Mouse (Mus musculus) adrenal gland, postnatal 10 days (tissue): Measurements from ENCODE around the gene Prdm11. TPM values are rescaled to one million over a fixed set of nuclear protein-coding genes. Genes with fewer than 3 reads are reported as not detected.

ENCODE experiments used
- DNase-seq: peaks from one replicate; pipeline ENCODE4 v3.0.0; 2021; ENCODE audit warnings: mixed read lengths
- total RNA-seq, 2 experiments: library from RNA; stranded (reverse); gene quantifications; 2 replicates each; pipeline ENCODE4 v1.2.3; 2021

Gene Prdm11
- total RNA-seq, 2 experiments from 2014 or later: 35.7 to 37.1 TPM

GRCm38 (mm10) chr2:92966257-92966656 lies 79.7 kb downstream of the Prdm11 start:
- DNase-seq: no peak

GRCm38 (mm10) chr2:92964345-92964744 lies 81.6 kb downstream of the Prdm11 start:
- DNase-seq: no peak

- no peak for DNase-seq
Observed at GRCm38 (mm10) chr2:92958640-92959039, 87.3 kb downstream of the Prdm11 start.

DNA sequence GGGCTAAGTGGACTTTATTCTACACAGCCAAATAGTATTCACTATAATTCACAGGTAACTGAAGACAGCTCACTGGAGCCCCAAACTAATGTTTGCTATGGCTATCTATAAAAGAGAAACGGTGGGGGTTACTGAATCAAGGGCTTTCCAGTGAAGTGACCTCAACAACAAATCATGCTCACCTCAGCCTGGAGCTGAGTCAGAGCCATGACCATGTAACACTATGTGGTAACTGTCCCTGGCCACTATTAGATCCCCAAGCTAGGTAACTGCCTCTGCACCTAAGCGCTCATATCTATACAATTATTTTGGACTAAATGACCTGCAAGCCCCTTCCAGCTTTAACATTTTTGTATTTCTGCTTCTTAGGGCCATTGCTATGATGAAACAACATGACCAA lies 89.0 kb downstream of the Prdm11 start:
- DNase-seq: no peak

DNA sequence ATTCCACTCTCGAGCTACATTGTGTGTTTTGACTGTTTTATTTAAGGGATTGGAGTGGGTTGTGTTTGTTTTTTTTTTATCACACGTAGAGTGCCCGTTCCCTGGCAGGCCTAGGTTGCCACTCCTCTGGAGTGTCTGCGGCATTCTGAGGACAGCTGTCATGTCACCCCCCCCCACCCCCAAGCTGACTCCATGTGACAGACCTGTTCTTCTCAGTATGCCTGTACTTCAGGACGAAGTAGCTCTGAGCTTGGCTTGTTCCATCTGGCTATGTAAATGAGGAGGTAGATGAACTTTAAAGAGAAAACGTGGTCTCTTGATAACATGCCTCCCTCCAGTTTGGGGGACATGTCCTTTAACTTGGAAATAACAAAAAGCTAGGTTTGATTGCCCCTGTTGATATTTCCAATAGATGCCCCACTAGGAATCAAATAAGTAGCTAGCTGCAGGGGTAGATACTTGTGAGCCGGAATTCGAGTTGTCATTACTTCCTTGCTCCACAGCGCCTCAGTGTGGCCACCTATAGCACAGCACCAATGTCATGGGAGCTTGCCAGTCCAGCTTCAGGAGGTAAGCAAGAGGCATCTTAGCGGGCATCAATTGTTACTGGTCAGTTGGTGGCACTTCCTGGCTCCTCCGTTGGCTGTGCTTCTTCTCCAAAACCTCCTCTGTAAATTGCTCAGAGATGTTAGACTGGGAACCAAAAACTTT lies 91.4 kb downstream of the Prdm11 start:
- DNase-seq: peak; percentile 86

DNA sequence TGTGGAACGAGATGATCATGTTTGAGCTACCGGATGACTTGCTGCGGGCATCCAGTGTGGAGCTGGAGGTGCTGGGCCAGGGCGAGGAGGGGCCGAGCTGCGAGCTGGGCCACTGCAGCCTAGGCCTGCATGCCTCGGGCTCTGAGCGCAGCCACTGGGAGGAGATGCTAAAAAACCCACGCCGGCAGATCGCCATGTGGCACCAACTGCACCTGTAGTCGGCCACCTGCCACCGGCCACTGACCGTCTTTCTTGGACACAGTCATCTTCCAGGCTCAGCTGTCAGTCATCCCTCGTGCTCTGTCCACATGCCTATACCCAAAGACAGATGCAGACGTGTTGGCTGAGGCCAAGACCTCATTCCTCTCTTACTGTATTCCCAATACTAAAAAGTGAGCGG lies 92.5 kb downstream of the Prdm11 start:
- no peak for DNase-seq

- no peak for DNase-seq
Observed at GRCm38 (mm10) chr2:92949518-92949917, 96.4 kb downstream of the Prdm11 start.

DNA sequence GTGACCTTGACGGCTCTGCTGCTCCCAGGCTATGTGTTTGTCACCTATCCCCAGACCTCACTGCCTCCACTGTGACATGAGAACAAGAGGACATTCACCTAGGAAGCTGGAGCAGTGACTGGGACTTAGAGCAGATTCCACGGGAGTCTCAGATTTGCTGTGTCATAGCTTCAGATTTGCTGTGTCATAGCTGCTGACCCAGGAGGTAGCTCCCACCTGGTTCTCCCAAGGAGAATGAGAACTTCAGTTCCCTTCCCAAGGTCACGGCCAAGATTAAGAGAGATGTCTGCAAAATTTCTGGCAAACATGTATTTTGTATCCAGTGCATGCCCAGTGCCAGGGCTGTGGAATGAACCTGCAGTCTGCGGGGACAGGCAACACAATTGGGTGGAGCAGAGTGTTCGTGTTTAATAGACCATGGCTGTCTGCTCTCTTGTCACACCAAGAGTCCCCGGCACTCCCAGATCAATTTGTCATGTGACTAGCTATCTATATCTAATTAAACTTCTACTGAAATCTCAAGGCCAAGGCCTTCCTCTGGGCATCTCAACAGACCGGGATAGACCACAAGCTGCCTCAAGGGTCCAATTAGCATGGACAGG lies 97.2 kb downstream of the Prdm11 start:
- DNase-seq: no peak

DNA sequence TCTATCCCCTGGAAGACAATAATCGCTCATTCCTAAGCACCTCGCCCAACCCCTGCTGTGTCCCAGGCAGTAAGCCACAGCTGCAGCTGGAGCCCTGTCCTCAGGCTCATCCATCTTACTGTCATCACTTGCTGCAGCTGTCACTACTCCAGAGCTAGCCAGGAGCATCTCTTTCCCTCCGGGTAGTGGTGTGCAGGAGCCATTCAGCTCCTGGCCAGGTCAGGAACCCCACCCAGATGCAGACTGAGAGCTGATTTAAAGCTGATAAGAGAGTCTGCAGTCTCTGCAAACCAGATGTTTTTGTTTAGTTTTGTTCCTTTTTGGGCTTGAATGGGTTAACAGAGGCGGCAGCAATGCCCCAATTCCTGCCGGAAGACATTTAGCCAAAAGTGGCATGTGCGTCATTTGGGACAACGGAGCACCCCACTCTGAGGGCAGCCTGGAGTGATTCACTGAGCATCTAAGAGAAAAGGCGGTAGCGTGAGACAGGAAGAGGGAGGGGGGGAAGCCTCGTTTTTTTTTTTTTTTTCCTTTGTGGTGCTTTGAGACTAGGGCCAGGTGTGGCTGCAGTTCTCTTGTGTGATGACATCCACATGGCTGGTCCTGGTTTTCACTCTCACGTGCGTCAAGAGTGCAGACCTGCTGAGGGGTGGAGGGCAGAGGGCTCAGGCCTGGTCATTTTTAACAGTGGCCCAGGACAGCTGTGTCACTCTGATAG lies 97.8 kb downstream of the Prdm11 start:
- peak; percentile 36 for DNase-seq

- no peak for DNase-seq
Observed at GRCm38 (mm10) chr2:92945824-92946598, 100.0 kb downstream of the Prdm11 start.

- no peak for DNase-seq
Observed at GRCm38 (mm10) chr2:92945125-92945746, 100.7 kb downstream of the Prdm11 start.

DNA sequence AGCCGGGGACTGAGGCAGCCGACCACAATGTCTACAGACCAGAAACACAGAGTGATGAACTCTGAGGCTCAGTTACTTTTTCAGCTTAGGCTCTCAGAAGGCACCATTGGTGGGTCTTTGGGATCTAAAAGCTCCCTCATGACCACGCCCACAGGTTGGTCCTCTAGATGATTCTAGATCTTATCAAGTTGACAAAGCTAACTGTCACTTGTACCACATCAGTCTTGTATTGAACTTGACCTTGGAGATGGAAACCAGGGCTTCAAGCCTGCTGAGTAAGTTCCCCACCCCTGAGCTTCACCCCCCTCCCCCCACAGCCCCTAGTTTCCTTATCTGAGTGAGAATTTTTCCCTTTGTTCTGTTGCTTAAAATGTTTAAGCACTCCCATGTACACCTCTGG lies 101.6 kb downstream of the Prdm11 start:
- DNase-seq: no peak

DNA sequence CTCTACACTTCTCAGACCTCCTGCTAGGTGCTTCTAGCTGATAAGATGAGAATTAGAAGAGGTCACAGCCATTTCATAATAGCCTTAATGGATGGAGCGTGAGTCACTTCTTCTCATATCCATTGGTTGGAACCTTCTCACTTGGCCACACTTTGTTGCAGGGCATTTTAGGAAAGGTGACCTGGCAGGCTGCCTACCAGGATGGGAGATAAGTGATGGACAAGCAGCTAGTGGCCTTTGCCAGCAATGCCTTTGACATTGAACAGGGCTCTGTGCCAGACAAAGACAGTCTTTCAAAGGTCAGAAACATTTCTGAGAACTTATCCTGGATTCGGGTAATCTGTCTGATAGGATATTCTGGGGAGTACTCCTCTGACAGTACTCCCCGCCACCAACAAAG lies 102.6 kb downstream of the Prdm11 start:
- peak; percentile 39 for DNase-seq

DNA sequence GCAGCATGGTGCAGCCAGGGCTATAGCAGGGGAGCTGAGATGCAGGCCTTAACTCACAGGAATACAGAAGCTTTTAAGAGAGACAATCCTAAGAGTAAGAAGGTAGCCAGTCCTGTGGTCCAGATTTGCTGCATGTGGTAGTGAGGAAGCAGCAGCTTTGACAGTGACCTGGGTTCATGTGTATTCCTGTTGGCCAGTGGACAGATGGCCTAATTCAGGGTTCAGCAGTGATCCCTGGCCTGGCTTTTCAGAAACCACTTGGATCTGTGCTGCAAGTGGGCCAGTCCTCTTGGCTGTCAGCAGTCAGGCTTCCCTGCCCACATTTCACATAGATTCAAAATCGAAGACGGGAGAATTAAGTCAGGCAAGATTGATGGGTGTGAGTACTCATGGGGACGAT lies 104.5 kb downstream of the Prdm11 start:
- no peak for DNase-seq

GRCm38 (mm10) chr2:92940963-92941362 lies 105.0 kb downstream of the Prdm11 start:
- no peak for DNase-seq

DNA sequence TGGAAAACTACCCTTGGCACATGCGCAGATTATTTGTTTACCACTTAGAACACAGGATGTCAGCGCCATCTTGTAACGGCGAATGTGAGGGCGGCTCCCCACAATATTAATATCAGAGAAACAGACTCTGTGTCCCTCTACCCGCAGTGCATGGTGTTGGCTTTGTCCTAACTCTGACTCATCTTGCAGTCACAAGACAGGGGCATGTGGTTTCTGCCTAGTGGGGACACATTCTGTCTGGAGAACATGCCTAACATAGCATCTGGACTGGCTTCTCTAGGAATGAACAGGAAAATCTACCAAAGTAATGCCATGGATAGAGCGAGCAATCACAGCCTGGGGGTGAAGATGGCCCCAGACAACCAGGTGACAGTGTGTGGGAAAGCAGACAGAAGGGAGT lies 107.1 kb downstream of the Prdm11 start:
- no peak for DNase-seq

- no peak for DNase-seq
Observed at GRCm38 (mm10) chr2:92938063-92938462, 107.9 kb downstream of the Prdm11 start.

DNA sequence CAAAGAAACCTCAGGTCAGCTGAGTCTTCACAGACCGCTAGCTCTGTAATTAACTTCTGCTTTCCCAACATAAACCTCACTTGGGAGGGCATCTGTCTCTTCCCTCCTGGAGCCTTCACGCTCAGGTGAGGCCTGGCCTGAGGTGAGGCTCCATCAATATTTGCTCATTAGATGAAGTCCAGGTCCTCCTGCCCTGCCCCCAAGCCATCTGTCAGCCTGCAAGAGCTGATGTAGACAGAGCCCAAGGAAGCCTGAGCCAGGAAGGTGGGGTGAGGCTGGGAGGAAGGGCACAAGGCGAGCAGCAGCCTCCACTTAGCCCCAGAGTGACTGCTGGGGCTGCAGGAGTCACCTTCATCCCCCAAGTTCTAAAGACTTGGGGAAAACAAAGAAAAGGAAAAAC lies 110.5 kb downstream of the Prdm11 start:
- no peak for DNase-seq

DNA sequence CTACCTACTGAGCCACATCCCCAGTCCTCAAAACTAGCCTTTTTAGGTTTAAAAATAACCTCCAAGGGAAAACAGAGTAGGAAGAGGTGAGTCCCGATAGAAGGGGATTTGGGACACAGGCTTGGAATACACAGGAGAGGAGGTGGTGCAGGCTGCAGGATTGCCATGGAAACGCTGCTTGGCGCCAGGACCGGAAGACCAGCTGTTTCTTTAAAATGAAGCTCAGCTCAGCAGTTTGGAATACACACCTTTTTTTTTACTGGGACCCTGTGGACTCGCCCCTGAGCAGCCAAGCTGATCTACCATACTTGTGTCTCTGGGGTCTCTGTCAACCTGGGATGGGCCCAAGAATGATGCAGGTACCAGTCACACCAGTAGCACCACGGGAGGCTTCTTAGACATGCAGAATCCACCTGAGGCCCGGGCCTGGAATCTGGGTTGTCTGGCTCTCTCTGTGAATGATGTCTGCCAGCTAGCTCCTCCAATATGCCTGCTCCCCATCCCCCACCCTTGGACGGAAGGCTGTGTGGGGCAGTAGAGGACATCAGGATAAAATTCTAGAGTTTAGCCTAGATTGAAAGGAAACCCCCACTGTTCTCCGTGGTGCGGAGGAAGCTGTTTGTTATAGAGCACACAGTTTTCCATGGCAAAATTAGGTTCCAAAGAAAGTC lies 111.5 kb downstream of the Prdm11 start:
- DNase-seq: no peak

GRCm38 (mm10) chr2:92933379-92933778 lies 112.6 kb downstream of the Prdm11 start:
- no peak for DNase-seq

DNA sequence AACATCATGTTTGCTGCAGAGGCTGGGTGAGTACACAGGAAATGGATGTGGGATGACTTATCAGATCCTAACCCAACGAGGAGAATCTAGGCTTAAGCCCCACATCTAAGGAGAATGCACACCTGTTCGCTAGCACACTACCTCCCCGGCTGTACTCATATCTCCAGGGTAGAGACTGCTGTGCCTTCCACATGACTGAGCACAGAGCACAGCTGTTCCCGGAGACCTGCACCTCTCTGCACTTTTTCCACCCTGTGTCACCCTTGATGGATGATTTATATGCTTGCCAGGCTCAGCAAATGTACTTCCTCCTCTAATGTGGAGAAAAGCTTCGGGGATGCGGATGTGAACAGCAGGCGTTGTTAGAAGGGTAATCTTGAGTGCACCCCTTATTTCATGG lies 114.9 kb downstream of the Prdm11 start:
- no peak for DNase-seq

GRCm38 (mm10) chr2:92929696-92930095 lies 116.3 kb downstream of the Prdm11 start:
- DNase-seq: no peak
